Mouse (Mus musculus): Measurements from ENCODE around the gene Fam173a.

The Fam173a gene

GRCm38 (mm10) chr17:25796951-25797369 is 4.3 kb upstream of the Fam173a start, which contains the start of gene Metrn:
Gene Metrn (minus strand): TSS chr17:25797136.
- DNase-seq: peak; percentile 73 to 81

GRCm38 (mm10) chr17:25796211-25796771 is 3.6 kb upstream of the Fam173a start:
- DNase-seq: no peak

- DNase-seq: no peak
These were observed 3.0 kb upstream of the Fam173a start, which contains the start of gene AC134908.4 for GRCm38 (mm10) chr17:25795609-25796092. Gene AC134908.4 (minus strand): TSS chr17:25795659.

GRCm38 (mm10) chr17:25794998-25795397 is 2.3 kb upstream of the Fam173a start:
- DNase-seq: no peak

- DNase-seq: no peak
These were observed 1.5 kb upstream of the Fam173a start for GRCm38 (mm10) chr17:25794197-25794596.

GRCm38 (mm10) chr17:25791843-25792527 is 716 bp downstream of the Fam173a start:
- DNase-seq: peak; percentile 94

- peak in 1 of 2 experiments; percentile 55 for DNase-seq
These were observed 1.3 kb downstream of the Fam173a start for GRCm38 (mm10) chr17:25791320-25791842.

GRCm38 (mm10) chr17:25786781-25787504 is 5.8 kb downstream of the Fam173a start:
- DNase-seq: no peak

- DNase-seq: no peak
These were observed 6.4 kb downstream of the Fam173a start, which contains the start of gene Ccdc78 for GRCm38 (mm10) chr17:25786280-25786679. Gene Ccdc78 (plus strand): TSS chr17:25786580.

- peak; percentile 98 for DNase-seq
These were observed 7.4 kb downstream of the Fam173a start, which contains the start of gene Haghl for GRCm38 (mm10) chr17:25785281-25785745. Gene Haghl (minus strand): TSS chr17:25785673.

- no peak for DNase-seq
These were observed 8.7 kb downstream of the Fam173a start for GRCm38 (mm10) chr17:25783861-25784574.

- peak; percentile 56 to 59 for DNase-seq
These were observed 9.6 kb downstream of the Fam173a start for GRCm38 (mm10) chr17:25783086-25783485.

- no peak for DNase-seq
These were observed 11.4 kb downstream of the Fam173a start for GRCm38 (mm10) chr17:25781339-25781738.

GRCm38 (mm10) chr17:25777948-25778347 is 14.8 kb downstream of the Fam173a start:
- DNase-seq: no peak

GRCm38 (mm10) chr17:25775318-25776062 is 17.2 kb downstream of the Fam173a start:
- no peak for DNase-seq

GRCm38 (mm10) chr17:25773549-25774120 is 19.1 kb downstream of the Fam173a start, which contains the start of gene Narfl:
Gene Narfl (plus strand): TSS chr17:25773776.
- DNase-seq: peak; percentile 99

- DNase-seq: no peak
These were observed 23.4 kb downstream of the Fam173a start for GRCm38 (mm10) chr17:25769331-25769730.

- no peak for DNase-seq
These were observed 26.8 kb downstream of the Fam173a start for GRCm38 (mm10) chr17:25765886-25766285.

GRCm38 (mm10) chr17:25762591-25762990 is 30.1 kb downstream of the Fam173a start:
- no peak for DNase-seq

GRCm38 (mm10) chr17:25761561-25761970 is 31.1 kb downstream of the Fam173a start:
- no peak for DNase-seq

- DNase-seq: no peak
These were observed 32.6 kb downstream of the Fam173a start for GRCm38 (mm10) chr17:25760148-25760547.

Measured in cerebellum, postnatal 14 days (tissue).